8 mouse cellular contexts compared by ENCODE assay signal in the genomic region with DNA sequence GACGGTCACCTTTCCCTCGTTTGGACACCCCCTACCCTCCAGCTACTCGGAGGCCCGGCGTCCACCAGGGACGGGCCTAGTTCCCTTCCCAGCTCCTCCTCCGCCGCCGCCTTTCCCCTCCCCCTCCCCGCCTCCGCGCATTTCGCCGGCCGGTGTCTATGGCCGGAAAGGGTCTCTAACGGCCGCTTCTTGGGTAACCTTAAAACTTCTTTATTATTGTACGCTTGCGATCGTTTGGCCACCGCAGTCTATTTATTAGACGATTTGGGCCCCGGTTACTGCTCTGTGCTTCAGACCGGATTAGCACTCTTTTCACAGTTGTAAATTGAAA. TPM values are rescaled to one million over a fixed set of nuclear protein-coding genes. Genes with fewer than 3 reads are reported as not detected.
DNase-seq lines count a peak whose midpoint lies in the region; ATAC-seq and TF ChIP-seq lines count a peak whose summit lies in the region.

No protein-coding gene starts in this region.

- peak overlapping the region; percentile 96 to 98 for H3K4me3 ChIP-seq in ES-E14 (ENCODE audit: insufficient read depth in 1 of 2, low read depth in 1 of 2, low read length in 2 of 2, poor library complexity in 1 of 2, severe bottlenecking in 1 of 2)
- H3K4me3 ChIP-seq in forebrain, embryonic 11.5 days (ENCODE audit: low read depth, low read length): peak overlapping the region; percentile 67

- no peaks in the 10 kb centered on the region for H3K27me3 ChIP-seq in forebrain, embryonic 11.5 days (ENCODE audit: control insufficient read depth, insufficient read depth, low read length)

- H3K4me1 ChIP-seq in ES-E14 (ENCODE audit: control insufficient read depth in 2 of 2, insufficient read depth in 2 of 2, low read length in 2 of 2, poor library complexity in 1 of 2): peaks cover 3% of the 10 kb centered on the region in 2 experiments; a peak in 2 of 4 replicates
- no peaks in the 10 kb centered on the region for H3K4me1 ChIP-seq in forebrain, embryonic 11.5 days (replicated peaks; ENCODE audit: control insufficient read depth, insufficient read depth, low read length)

- H3K9me3 ChIP-seq in ES-E14 (ENCODE audit: control insufficient read depth, insufficient read depth, low read depth, low read length): no peaks in the 10 kb centered on the region
- H3K9me3 ChIP-seq in forebrain, embryonic 11.5 days (ENCODE audit: control insufficient read depth, low read length): no peaks in the 10 kb centered on the region

- peak overlapping the region; percentile 95 for H3K27ac ChIP-seq in ES-E14 (ENCODE audit: insufficient read depth, low read depth, low read length, poor library complexity, severe bottlenecking)
- peak overlapping the region; percentile 89; the same call in 1 of the 2 replicates for H3K27ac ChIP-seq in forebrain, embryonic 11.5 days (ENCODE audit: low read depth, low read length)

- peak overlapping the region; percentile 99 for H3K9ac ChIP-seq in ES-E14 (ENCODE audit: insufficient read depth, low read depth, low read length, poor library complexity, severe bottlenecking)
- H3K9ac ChIP-seq in forebrain, embryonic 11.5 days (ENCODE audit: low read length): peak overlapping the region; percentile 84

- peak; percentile 77 for ATAC-seq in forebrain, embryonic 11.5 days (replicated peaks; ENCODE audit: low FRiP score)

- under 1% methylated on average over 25 of the region's 25 CpGs for WGBS in forebrain, embryonic 11.5 days

- DNase-seq in ES-E14 (ENCODE audit: low read depth, low spot score): peak; percentile 60
- peak; percentile 57 for DNase-seq in c-Kit-negative CD71-positive TER-119-positive erythroid progenitor cells, embryonic 14.5 days (ENCODE audit: low read depth, low spot score)
- peak; percentile 90 for DNase-seq in forebrain, embryonic 11.5 days (ENCODE audit: low spot score)
- peak; percentile 86 to 88 for DNase-seq in heart, postnatal 14 days
- DNase-seq in layer of hippocampus, adult 9-11 months: peak; percentile 47
- peak; percentile 91 for DNase-seq in lung, postnatal 10 days
- DNase-seq in retina, postnatal 1 day: peak; percentile 81
- peak; percentile 75 for DNase-seq in urinary bladder, adult 2 months (ENCODE audit: low spot score)

- H3K36me3 ChIP-seq in ES-E14 (ENCODE audit: control insufficient read depth, insufficient read depth, low read length, poor library complexity, severe bottlenecking): peaks cover 14% of the 10 kb centered on the region
- H3K36me3 ChIP-seq in forebrain, embryonic 11.5 days (ENCODE audit: control insufficient read depth, insufficient read depth, low read length): peaks cover 8% of the 10 kb centered on the region; the same call in 1 of the 2 replicates

- intact Hi-C loops in heart, postnatal 14 days (cut with DNase I): loop anchor here (10.0 kb wide), 1 partner anchor 273 kb away; a partner anchor contains a TSS

- in situ Hi-C loops in ES-E14 (cut with MboI; ENCODE audit: low sequenced_read_pairs in 2 of 2, unreplicated experiment in 2 of 2): no loop called here

- peak overlapping the region; percentile 41 for H3K4me2 ChIP-seq in forebrain, embryonic 11.5 days (ENCODE audit: low read depth, low read length, severe bottlenecking)

TF ChIP-seq in ES-E14, 5 proteins besides CTCF, POLR2A, EP300 and RAD21:
- TF ChIP-seq ZNF384 (IDR thresholded peaks at IDR 0.05; ENCODE audit: low read depth, low read length): no peak
- no peak for TF ChIP-seq MAFK (IDR thresholded peaks at IDR 0.05; ENCODE audit: insufficient read depth, low read depth, low read length)
- no peak for TF ChIP-seq CHD2 (IDR thresholded peaks at IDR 0.05; ENCODE audit: low read depth, low read length)
- no peak for TF ChIP-seq HCFC1 (IDR thresholded peaks at IDR 0.05; ENCODE audit: borderline replicate concordance, insufficient read depth, low read length)
- TF ChIP-seq ZC3H11A (IDR thresholded peaks at IDR 0.05; ENCODE audit: borderline replicate concordance, low read depth, low read length): no peak

RNA-seq across cellular contexts. Expression of a gene that starts 0.9 kb away (rescaled TPM):
- total RNA-seq in ES-E14 (2012; rRNA removed): 172 and 181 TPM in 2 replicates
- 140 and 150 TPM in 2 replicates for polyA plus RNA-seq in forebrain, embryonic 11.5 days (2014; fragmentation: Nextera tagmentation; extraction: Ambion mirVana)
- 100 to 1,000 TPM; 175 to 187 TPM for total RNA-seq in heart, postnatal 14 days (2021)
- 302 and 367 TPM in 2 replicates for polyA plus RNA-seq in urinary bladder, adult 2 months (2012; rRNA removed)

RNA-seq across cellular contexts. Expression of a gene that starts 1.4 kb away (rescaled TPM):
- 399 and 435 TPM in 2 replicates for total RNA-seq in ES-E14 (2012; rRNA removed)
- polyA plus RNA-seq in forebrain, embryonic 11.5 days (2014; fragmentation: Nextera tagmentation; extraction: Ambion mirVana): 145 and 150 TPM in 2 replicates
- 10 to 100 TPM; 52.8 to 56.6 TPM for total RNA-seq in heart, postnatal 14 days (2021)
- polyA plus RNA-seq in urinary bladder, adult 2 months (2012; rRNA removed): 35.4 and 40.2 TPM in 2 replicates

RNA-seq across cellular contexts. Expression of a gene that starts 29.4 kb away (rescaled TPM):
- 1.6 and 1.7 TPM in 2 replicates for total RNA-seq in ES-E14 (2012; rRNA removed)
- 4.5 and 4.7 TPM in 2 replicates for polyA plus RNA-seq in forebrain, embryonic 11.5 days (2014; fragmentation: Nextera tagmentation; extraction: Ambion mirVana)
- 10 to 100 TPM; 16.0 to 16.7 TPM for total RNA-seq in heart, postnatal 14 days (2021)
- polyA plus RNA-seq in urinary bladder, adult 2 months (2012; rRNA removed): 3.3 and 4.2 TPM in 2 replicates

RNA-seq across cellular contexts. Expression of a gene that starts 40.4 kb away (rescaled TPM):
- 35.6 and 38.8 TPM in 2 replicates for total RNA-seq in ES-E14 (2012; rRNA removed)
- polyA plus RNA-seq in forebrain, embryonic 11.5 days (2014; fragmentation: Nextera tagmentation; extraction: Ambion mirVana): 42.1 and 42.7 TPM in 2 replicates
- total RNA-seq in heart, postnatal 14 days (2021): 1 to 10 TPM; 3.3 to 6.4 TPM
- 7.6 and 13.6 TPM in 2 replicates for polyA plus RNA-seq in urinary bladder, adult 2 months (2012; rRNA removed)

RNA-seq across cellular contexts. Expression of a gene that starts 50.6 kb away (rescaled TPM):
- 11.8 and 14.1 TPM in 2 replicates for total RNA-seq in ES-E14 (2012; rRNA removed)
- polyA plus RNA-seq in forebrain, embryonic 11.5 days (2014; fragmentation: Nextera tagmentation; extraction: Ambion mirVana): 36.4 and 42.4 TPM in 2 replicates
- 10 to 100 TPM; 65.1 to 65.2 TPM for total RNA-seq in heart, postnatal 14 days (2021)
- polyA plus RNA-seq in urinary bladder, adult 2 months (2012; rRNA removed): 78.0 and 80.8 TPM in 2 replicates

Comparison
In these comparisons a context has a peak if more than half of its experiments do, and no peak if none do; other contexts are left out.
1. Peak in every context shown above with its lines: DNase-seq, ATAC-seq, H3K4me3 ChIP-seq and H3K27ac ChIP-seq.